Mouse (Mus musculus) G1E (cell line): Measurements from ENCODE around the gene Zfp598.

Experiments used
- CTCF ChIP-seq: IDR thresholded peaks from 2 replicates; pipeline ENCODE4 v1.5.1; 2012; ENCODE audit warnings: low read depth, low read length, inconsistent platforms, mixed read lengths
- GATA1 ChIP-seq: IDR thresholded peaks from 2 replicates; pipeline ENCODE4 v1.6.1; 2012; ENCODE audit warnings: borderline replicate concordance, low read length, inconsistent platforms, mixed read lengths
- GATA2 ChIP-seq: IDR thresholded peaks from 2 replicates; pipeline ENCODE4 v1.6.1; 2012; ENCODE audit warnings: low read depth, low read length, inconsistent platforms, borderline replicate concordance
- TAL1 ChIP-seq: conservative IDR thresholded peaks from 2 replicates; pipeline ENCODE4 v1.6.1; 2012; ENCODE audit warnings: low read depth, low read length, inconsistent platforms, mixed read lengths

DNA sequence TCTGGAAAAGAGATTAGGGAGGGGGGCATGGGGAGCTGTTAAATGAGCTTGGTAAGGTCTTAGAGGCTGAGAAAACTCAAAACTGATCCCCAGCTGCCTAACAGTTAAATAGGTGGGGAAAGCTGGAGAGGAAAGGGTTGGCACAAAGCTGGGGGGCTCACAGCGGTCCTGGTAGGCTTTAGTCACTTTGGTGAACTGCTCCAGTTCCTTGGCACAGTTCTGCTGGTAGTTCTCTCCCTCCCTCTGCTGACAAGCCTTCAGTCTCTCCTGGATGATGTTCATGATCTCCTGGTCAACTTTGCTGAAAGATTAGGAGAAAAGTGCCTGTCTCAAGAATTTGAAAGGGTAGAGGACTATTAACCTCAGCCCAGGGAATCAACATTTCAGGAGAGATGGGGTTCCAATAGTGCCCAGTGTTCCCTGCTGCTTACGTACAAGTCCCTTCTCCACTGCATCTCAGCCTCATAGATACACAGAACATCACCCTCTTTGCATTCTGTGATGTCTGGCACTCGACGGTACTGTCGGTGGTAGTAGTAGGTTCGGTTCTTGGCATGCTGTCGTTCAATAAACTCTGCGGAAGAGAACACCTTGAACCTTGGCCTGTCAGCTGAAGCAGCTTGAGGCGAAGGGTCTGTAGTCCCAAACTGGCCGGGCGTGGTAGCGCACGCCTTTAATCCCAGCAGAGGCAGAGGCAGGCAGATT, 52.9 kb downstream of the Zfp598 start:
- TF ChIP-seq CTCF (no peak), TAL1 (no peak), GATA1 (no peak), GATA2 (no peak)
